Mouse (Mus musculus): ENCODE measurements around the gene Heg1. TPM values are rescaled to one million over a fixed set of nuclear protein-coding genes. Genes with fewer than 3 reads are reported as not detected.

The Heg1 gene
- total and polyA plus RNA-seq, 3 experiments = 40.8 to 77.1 (median 67.2) TPM

GRCm38 (mm10) chr16:33723983-33724382, 39.8 kb downstream of the Heg1 start:
- H3K36me3 ChIP-seq (replicated peaks in 1 of 2; ENCODE audit: control insufficient read depth in 1 of 2, insufficient read depth in 1 of 2, low read length in 1 of 2) = peaks cover 80 to 95% of the 10 kb centered on the region in 2 experiments
- dilution Hi-C loops (cut with MboI; ENCODE audit: extremely low pct_ligation_motif_present, extremely low pct_unique_long_range_greater_than_20kb, low sequenced_read_pairs) = no loop called here

GRCm38 (mm10) chr16:33726261-33726660, 42.1 kb downstream of the Heg1 start:
- no peak for DNase-seq (ENCODE audit: extremely low read depth)
- no peak overlapping the region for H3K4me2 ChIP-seq (ENCODE audit: insufficient read depth, low read depth, poor library complexity, severe bottlenecking)
- no peak overlapping the region for H3K9ac ChIP-seq (ENCODE audit: insufficient read depth, low read depth)
- no peaks in the 10 kb centered on the region for H3K27me3 ChIP-seq (replicated peaks)
- in situ Hi-C loops (cut with MboI; ENCODE audit: low pct_ligation_motif_present, low pct_unique_long_range_greater_than_20kb, low sequenced_read_pairs) (no loop called here), dilution Hi-C loops (cut with MboI; ENCODE audit: extremely low pct_ligation_motif_present, extremely low pct_unique_long_range_greater_than_20kb, low sequenced_read_pairs) (no loop called here)
- no peak overlapping the region for H3K4me3 ChIP-seq (replicated peaks in 1 of 3; ENCODE audit: low read depth in 2 of 3, low read length in 2 of 3, poor library complexity in 1 of 3)
- H3K4me1 ChIP-seq (ENCODE audit: control insufficient read depth in 1 of 2, insufficient read depth in 2 of 2) = peaks cover 8 to 60% of the 10 kb centered on the region in 2 experiments
- H3K27ac ChIP-seq (ENCODE audit: insufficient read depth, low read depth) = peak overlapping the region; percentile 15; the same call in 1 of the 2 replicates
- no peak for TF ChIP-seq MAX (IDR thresholded peaks at IDR 0.05; ENCODE audit: low read length)
- TF ChIP-seq CHD2 (IDR thresholded peaks at IDR 0.05; ENCODE audit: low read length) = no peak
- TF ChIP-seq NRF1 (IDR thresholded peaks at IDR 0.05; ENCODE audit: low read depth, low read length) = no peak
- TF ChIP-seq MYC (IDR thresholded peaks at IDR 0.05; ENCODE audit: low read depth, low read length) = no peak
- TF ChIP-seq HCFC1 (IDR thresholded peaks at IDR 0.05; ENCODE audit: low read depth, low read length) = no peak
- TF ChIP-seq BHLHE40 (IDR thresholded peaks at IDR 0.05; ENCODE audit: low read depth, low read length) = no peak
- no peak for TF ChIP-seq GABPA (IDR thresholded peaks at IDR 0.05; ENCODE audit: insufficient replicate concordance, low read depth, low read length)
- no peak for TF ChIP-seq ZC3H11A (IDR thresholded peaks at IDR 0.05; ENCODE audit: low read depth, low read length)
- peaks cover 31% of the 10 kb centered on the region for H3K79me2 ChIP-seq (replicated peaks; ENCODE audit: control insufficient read depth, extremely low read depth, insufficient read depth, poor library complexity, severe bottlenecking)
- H3K9me3 ChIP-seq (replicated peaks; ENCODE audit: low read length) = peaks cover 14% of the 10 kb centered on the region
- H3K36me3 ChIP-seq (replicated peaks in 1 of 2; ENCODE audit: control insufficient read depth in 1 of 2, insufficient read depth in 1 of 2, low read length in 1 of 2) = peaks cover 83 to 95% of the 10 kb centered on the region in 2 experiments

More at GRCm38 (mm10) chr16:33723983-33724382, 39.8 kb downstream of the Heg1 start:
- in situ Hi-C loops (cut with MboI; ENCODE audit: low pct_ligation_motif_present, low pct_unique_long_range_greater_than_20kb, low sequenced_read_pairs) = no loop called here
- H3K79me2 ChIP-seq (replicated peaks; ENCODE audit: control insufficient read depth, extremely low read depth, insufficient read depth, poor library complexity, severe bottlenecking) = peaks cover 23% of the 10 kb centered on the region
- no peak overlapping the region for H3K27ac ChIP-seq (ENCODE audit: insufficient read depth, low read depth)
- TF ChIP-seq KAT2A (IDR thresholded peaks at IDR 0.05; ENCODE audit: insufficient replicate concordance, low read length) = no peak
- peak; percentile 23 for TF ChIP-seq RAD21 (IDR thresholded peaks at IDR 0.05; ENCODE audit: low read depth, low read length)
- no peak for TF ChIP-seq HCFC1 (IDR thresholded peaks at IDR 0.05; ENCODE audit: low read depth, low read length)
- TF ChIP-seq CTCF (conservative IDR thresholded peaks at IDR 0.05 in 1 of 2, IDR thresholded peaks at IDR 0.05 in 1 of 2; ENCODE audit: low read depth in 2 of 2, low read length in 2 of 2) = peak; percentile 49 to 71
- no peak for TF ChIP-seq E2F4 (IDR thresholded peaks at IDR 0.05; ENCODE audit: insufficient replicate concordance, low read depth, low read length)
- no peak for TF ChIP-seq BHLHE40 (IDR thresholded peaks at IDR 0.05; ENCODE audit: low read depth, low read length)
- TF ChIP-seq MYC (IDR thresholded peaks at IDR 0.05; ENCODE audit: low read depth, low read length) = no peak
- H3K4me2 ChIP-seq (ENCODE audit: insufficient read depth, low read depth, poor library complexity, severe bottlenecking) = no peak overlapping the region
- no peak for DNase-seq (ENCODE audit: extremely low read depth)
- H3K4me1 ChIP-seq (ENCODE audit: control insufficient read depth in 1 of 2, insufficient read depth in 2 of 2) = peaks cover 4 to 37% of the 10 kb centered on the region in 2 experiments; a peak in 3 of 4 replicates
- no peaks in the 10 kb centered on the region for H3K27me3 ChIP-seq (replicated peaks)
- H3K4me3 ChIP-seq (replicated peaks in 1 of 3; ENCODE audit: low read depth in 2 of 3, low read length in 2 of 3, poor library complexity in 1 of 3) = no peak overlapping the region
- no peak overlapping the region for H3K9ac ChIP-seq (ENCODE audit: insufficient read depth, low read depth)
- H3K9me3 ChIP-seq (replicated peaks; ENCODE audit: low read length) = peaks cover 15% of the 10 kb centered on the region

- peaks cover 13% of the 10 kb centered on the region for H3K9me3 ChIP-seq (replicated peaks; ENCODE audit: low read length)
- dilution Hi-C loops (cut with MboI; ENCODE audit: extremely low pct_ligation_motif_present, extremely low pct_unique_long_range_greater_than_20kb, low sequenced_read_pairs) = no loop called here
Observed at GRCm38 (mm10) chr16:33726892-33727291, 42.7 kb downstream of the Heg1 start.

More at GRCm38 (mm10) chr16:33726892-33727291, 42.7 kb downstream of the Heg1 start:
- in situ Hi-C loops (cut with MboI; ENCODE audit: low pct_ligation_motif_present, low pct_unique_long_range_greater_than_20kb, low sequenced_read_pairs) = no loop called here
- DNase-seq (ENCODE audit: extremely low read depth) = no peak
- H3K27me3 ChIP-seq (replicated peaks) = no peaks in the 10 kb centered on the region
- H3K79me2 ChIP-seq (replicated peaks; ENCODE audit: control insufficient read depth, extremely low read depth, insufficient read depth, poor library complexity, severe bottlenecking) = peaks cover 31% of the 10 kb centered on the region
- no peak overlapping the region for H3K4me2 ChIP-seq (ENCODE audit: insufficient read depth, low read depth, poor library complexity, severe bottlenecking)
- 0 out of 2 replicates have a peak, but pooled peaks have one; percentile 16 for TF ChIP-seq POLR2A (IDR thresholded peaks at IDR 0.05; ENCODE audit: low read depth, low read length)
- TF ChIP-seq MXI1 (IDR thresholded peaks at IDR 0.05; ENCODE audit: low read depth, low read length) = no peak
- no peak for TF ChIP-seq CHD2 (IDR thresholded peaks at IDR 0.05; ENCODE audit: low read length)
- no peak for TF ChIP-seq IRF4 (IDR thresholded peaks at IDR 0.05; ENCODE audit: low read depth, low read length)
- no peak for TF ChIP-seq EP300 (IDR thresholded peaks at IDR 0.05; ENCODE audit: low read length)
- TF ChIP-seq TCF12 (IDR thresholded peaks at IDR 0.05; ENCODE audit: low read depth, low read length) = peak; percentile 16; the same call in 1 of the 2 replicates
- TF ChIP-seq RCOR1 (conservative IDR thresholded peaks at IDR 0.05; ENCODE audit: low read depth, low read length) = no peak
- TF ChIP-seq NRF1 (IDR thresholded peaks at IDR 0.05; ENCODE audit: low read depth, low read length) = no peak
- TF ChIP-seq JUND (conservative IDR thresholded peaks at IDR 0.05; ENCODE audit: low read depth, low read length) = no peak
- TF ChIP-seq TBP (conservative IDR thresholded peaks at IDR 0.05; ENCODE audit: low read depth, low read length) = no peak
- peak; percentile 35 for TF ChIP-seq BHLHE40 (IDR thresholded peaks at IDR 0.05; ENCODE audit: low read depth, low read length)
- TF ChIP-seq ZMIZ1 (IDR thresholded peaks at IDR 0.05; ENCODE audit: low read depth, low read length) = peak; percentile 66; the same call in 1 of the 2 replicates
- TF ChIP-seq GABPA (IDR thresholded peaks at IDR 0.05; ENCODE audit: insufficient replicate concordance, low read depth, low read length) = no peak
- no peak overlapping the region for H3K4me3 ChIP-seq (replicated peaks in 1 of 3; ENCODE audit: low read depth in 2 of 3, low read length in 2 of 3, poor library complexity in 1 of 3)
- H3K9ac ChIP-seq (ENCODE audit: insufficient read depth, low read depth) = no peak overlapping the region
- H3K27ac ChIP-seq (ENCODE audit: insufficient read depth, low read depth) = peak overlapping the region; percentile 15
- H3K4me1 ChIP-seq (ENCODE audit: control insufficient read depth in 1 of 2, insufficient read depth in 2 of 2) = peaks cover 11 to 66% of the 10 kb centered on the region in 2 experiments
- H3K36me3 ChIP-seq (replicated peaks in 1 of 2; ENCODE audit: control insufficient read depth in 1 of 2, insufficient read depth in 1 of 2, low read length in 1 of 2) = peaks cover 82 to 93% of the 10 kb centered on the region in 2 experiments

All from CH12.LX (cell line).